Mouse (Mus musculus) heart, postnatal 0 days (tissue): ENCODE data around the gene Oard1. TPM values are rescaled to one million over a fixed set of nuclear protein-coding genes. Genes with fewer than 3 reads are reported as not detected.
A peak's percentile ranks its signal among the peaks of the same experiment; 100 is the strongest.

Source experiments
- ATAC-seq: fragments of 200-750 bp; cut with Nextera tagmentation; 2 replicates; pipeline ENCODE4 v1.8.0; 2017; ENCODE audit warnings: low read depth, moderate number of reproducible peaks, moderate library complexity; ENCODE audit not compliant: insufficient read depth
- DNase-seq: peaks from one replicate; pipeline ENCODE4 v3.0.0-alpha.2; 2016; ENCODE audit warnings: low spot score
- H3K27ac ChIP-seq: fragments of 300-500 bp; sonication (generic); 2 replicates; pipeline ENCODE4 v1.5.1; 2014; ENCODE audit warnings: low read depth, mild to moderate bottlenecking
- H3K27me3 ChIP-seq: fragments of 300-500 bp; sonication (generic); 2 replicates; pipeline ENCODE4 v1.6.1; 2014; ENCODE audit warnings: low read length, mixed read lengths; ENCODE audit not compliant: control insufficient read depth, insufficient read depth
- H3K36me3 ChIP-seq: fragments of 300-500 bp; sonication (generic); replicated peaks from 2 replicates; pipeline ENCODE4 v1.6.1; 2014; ENCODE audit warnings: low read length, mixed read lengths; ENCODE audit not compliant: control insufficient read depth, insufficient read depth
- H3K4me1 ChIP-seq: fragments of 300-500 bp; sonication (generic); 2 replicates; pipeline ENCODE4 v1.6.1; 2014; ENCODE audit warnings: antibody characterized with exemption; ENCODE audit not compliant: control insufficient read depth, insufficient read depth
- H3K4me2 ChIP-seq: fragments of 300-500 bp; sonication (generic); 2 replicates; pipeline ENCODE4 v1.6.1; 2014; ENCODE audit warnings: low read depth, mild to moderate bottlenecking, low read length, moderate library complexity
- H3K4me3 ChIP-seq: fragments of 300-500 bp; sonication (generic); 2 replicates; pipeline ENCODE4 v1.5.1; 2014; ENCODE audit warnings: low read depth, low read length
- H3K9ac ChIP-seq: fragments of 300-500 bp; sonication (generic); replicated peaks from 2 replicates; pipeline ENCODE4 v1.6.1; 2014; ENCODE audit warnings: low read depth, low read length, mixed read lengths
- H3K9me3 ChIP-seq: fragments of 300-500 bp; sonication (generic); replicated peaks from 2 replicates; pipeline ENCODE4 v1.6.1; 2016; ENCODE audit warnings: low read length; ENCODE audit not compliant: control insufficient read depth
- CTCF ChIP-seq: IDR thresholded peaks from 2 replicates; pipeline ENCODE4 v1.5.1; 2016; ENCODE audit warnings: antibody characterized with exemption, control low read depth, low read depth
- EP300 ChIP-seq: IDR thresholded peaks from 2 replicates; pipeline ENCODE4 v1.6.1; 2016; ENCODE audit warnings: antibody characterized with exemption, low read depth
- WGBS: fragments of 180-500 bp; shearing (Covaris S2); extraction: QIAGEN DNeasy Blood & Tissue Kit; methylation state at CpG from one replicate; pipeline ENCODE4 v1.1.7; 2014; 5-methylcytosine and 5-hydroxymethylcytosine counted together
- polyA plus RNA-seq: library from polyadenylated mRNA; unstranded; fragments of >200 nt; fragmentation: Nextera tagmentation; extraction: Ambion mirVana; gene quantifications from 2 replicates; pipeline ENCODE4 v1.2.1, GENCODE M21; 2015
- total RNA-seq: library from RNA; depleted of rRNA; stranded (reverse); fragments of >200 nt; gene quantifications from 2 replicates; pipeline ENCODE4 v1.2.3, GENCODE M21; 2014; ENCODE audit warnings: low replicate concordance

Gene Oard1
- total and polyA plus RNA-seq, 2 experiments from 2014 or later: 7.1 to 30.3 TPM

- no peaks in the 10 kb centered on the region for H3K9me3 ChIP-seq
- H3K4me3 ChIP-seq: no peak overlapping the region
- H3K4me1 ChIP-seq: 0 out of 2 replicates have a peak, but pooled peaks cover 4% of the 10 kb centered on the region
- 57% methylated on average over 6 of the region's 6 CpGs for WGBS
- H3K27ac ChIP-seq: no peak overlapping the region
- no peak overlapping the region for H3K4me2 ChIP-seq
- H3K36me3 ChIP-seq: peaks cover 88% of the 10 kb centered on the region
- DNase-seq (no peak), ATAC-seq (no peak)
- TF ChIP-seq CTCF (no peak), EP300 (no peak)
- H3K27me3 ChIP-seq: no peaks in the 10 kb centered on the region
- H3K9ac ChIP-seq: no peak overlapping the region
Observed at GRCm38 (mm10) chr17:48417521-48417920, 7.7 kb downstream of the Oard1 start.

- 0 out of 2 replicates have a peak overlapping the region, but pooled peaks have one; percentile 21 for H3K27ac ChIP-seq
- no peaks in the 10 kb centered on the region for H3K9me3 ChIP-seq
- H3K4me2 ChIP-seq: peak overlapping the region; percentile 40
- no peak overlapping the region; the same call in 1 of the 2 replicates for H3K9ac ChIP-seq
- DNase-seq: no peak
- H3K27me3 ChIP-seq: no peaks in the 10 kb centered on the region
- no peak for ATAC-seq
- H3K4me1 ChIP-seq: 0 out of 2 replicates have a peak, but pooled peaks cover 4% of the 10 kb centered on the region
- TF ChIP-seq EP300: no peak
- TF ChIP-seq CTCF: no peak
- H3K4me3 ChIP-seq: peak overlapping the region; percentile 6; the same call in 1 of the 2 replicates
- 25% methylated on average over 7 of the region's 7 CpGs for WGBS
- H3K36me3 ChIP-seq: peaks cover 92% of the 10 kb centered on the region
Observed at GRCm38 (mm10) chr17:48418174-48418573, 8.4 kb downstream of the Oard1 start.

GRCm38 (mm10) chr17:48418781-48419180, 9.0 kb downstream of the Oard1 start:
- Histone ChIP-seq H3K4me2 (peak overlapping the region; percentile 40; the same call in 1 of the 2 replicates), H3K4me1 (peaks cover 7% of the 10 kb centered on the region; the same call in 1 of the 2 replicates), H3K27ac (0 out of 2 replicates have a peak overlapping the region, but pooled peaks have one; percentile 21), H3K36me3 (peaks cover 90% of the 10 kb centered on the region), H3K9ac (no peak overlapping the region; the same call in 1 of the 2 replicates), H3K4me3 (no peak overlapping the region), H3K9me3 (no peaks in the 10 kb centered on the region), H3K27me3 (no peaks in the 10 kb centered on the region)
- DNase-seq (no peak), ATAC-seq (no peak)
- 50% methylated on average over 1 of the region's 1 CpGs for WGBS
- TF ChIP-seq CTCF: no peak
- no peak for TF ChIP-seq EP300

- Histone ChIP-seq H3K4me2 (no peak overlapping the region), H3K4me3 (no peak overlapping the region), H3K9ac (no peak overlapping the region), H3K4me1 (peaks cover 7% of the 10 kb centered on the region; the same call in 1 of the 2 replicates), H3K36me3 (peaks cover 92% of the 10 kb centered on the region), H3K27ac (no peak overlapping the region), H3K9me3 (no peaks in the 10 kb centered on the region), H3K27me3 (no peaks in the 10 kb centered on the region)
- TF ChIP-seq CTCF: no peak
- no peak for TF ChIP-seq EP300
- ATAC-seq (no peak), DNase-seq (no peak)
- 62% methylated on average over 2 of the region's 2 CpGs for WGBS
Observed at GRCm38 (mm10) chr17:48419571-48419970, 9.8 kb downstream of the Oard1 start.

GRCm38 (mm10) chr17:48424237-48424636, 14.4 kb downstream of the Oard1 start:
- Histone ChIP-seq H3K4me1 (peaks cover 42% of the 10 kb centered on the region), H3K36me3 (peaks cover 56% of the 10 kb centered on the region)

More at GRCm38 (mm10) chr17:48424237-48424636, 14.4 kb downstream of the Oard1 start:
- DNase-seq (no peak), ATAC-seq (no peak)
- WGBS: 86% methylated on average over 9 of the region's 9 CpGs
- H3K27me3 ChIP-seq: no peaks in the 10 kb centered on the region
- H3K4me3 ChIP-seq: no peak overlapping the region
- no peaks in the 10 kb centered on the region for H3K9me3 ChIP-seq
- TF ChIP-seq EP300 (no peak), CTCF (no peak)
- no peak overlapping the region for H3K4me2 ChIP-seq
- no peak overlapping the region for H3K9ac ChIP-seq
- no peak overlapping the region for H3K27ac ChIP-seq
